Mouse (Mus musculus) cerebellum, adult 2 months (tissue): ENCODE data around the gene Shf.

Experiments
- CTCF ChIP-seq: fragments of 200-500 bp; IDR thresholded peaks from 2 replicates; pipeline ENCODE4 v1.5.1; 2011; ENCODE audit warnings: low read depth, mild to moderate bottlenecking, control low read depth, low read length, moderate library complexity, borderline replicate concordance; ENCODE audit not compliant: insufficient read depth
- POLR2A ChIP-seq: fragments of 200-500 bp; IDR thresholded peaks from 2 replicates; pipeline ENCODE4 v1.6.1; 2011; ENCODE audit warnings: low read length, control low read depth, borderline replicate concordance; ENCODE audit not compliant: insufficient read depth

DNA sequence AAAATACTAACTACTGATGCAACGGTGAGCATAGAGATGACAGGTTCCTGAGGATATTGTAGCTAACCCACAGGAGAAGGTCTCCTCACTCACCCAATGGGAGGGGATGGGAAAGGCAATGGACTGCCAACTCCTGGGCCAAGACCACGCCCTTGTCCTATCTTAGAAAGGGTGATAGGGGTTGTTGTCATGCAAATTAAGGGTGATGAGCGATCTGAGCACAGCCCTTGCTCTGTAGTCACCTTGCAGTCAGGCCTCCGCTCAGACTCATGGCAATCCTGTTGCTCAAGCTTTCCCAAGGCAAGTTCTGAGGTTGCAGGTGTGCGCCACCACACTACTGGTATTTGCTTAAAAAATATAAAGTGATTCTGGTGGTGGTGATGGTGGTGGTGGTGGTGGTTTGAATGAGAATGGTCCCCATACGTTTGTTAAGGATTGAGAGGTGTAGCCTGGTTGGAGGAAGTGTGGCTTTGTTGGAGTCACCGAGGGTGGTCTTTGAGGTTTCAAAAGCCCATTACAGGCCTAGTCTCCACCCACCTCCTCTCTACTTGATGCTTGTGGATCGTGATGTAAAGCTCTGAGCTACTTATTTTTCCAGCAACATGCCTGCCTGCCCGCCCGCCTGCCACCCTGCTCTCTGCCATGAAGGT lies 1.3 kb upstream of the Shf start:
- TF ChIP-seq POLR2A (no peak), CTCF (no peak)
